Mouse (Mus musculus) cerebellum, adult 2 months (tissue): ENCODE measurements at regions not wholly inside any gene's neighbourhood (a gene's known extent, or its start where the extent isn't known, plus 50 kb on each side); places are given as distances from the start of the nearest gene placed in this dataset.
A peak's percentile ranks its signal among the peaks of the same experiment; 100 is the strongest.

Source experiments
- DNase-seq, 2 experiments: peaks; one replicate each; pipeline ENCODE4 v3.0.0; 2021
- H3K27ac ChIP-seq: fragments of 200-500 bp; 2 replicates; pipeline ENCODE4 v1.5.1; 2012; ENCODE audit warnings: low read length, control low read depth, inconsistent platforms; ENCODE audit not compliant: insufficient read depth
- H3K27me3 ChIP-seq: fragments of 200-500 bp; 2 replicates; pipeline ENCODE4 v1.6.1; 2012; ENCODE audit warnings: inconsistent platforms, mild to moderate bottlenecking, low read length, moderate library complexity; ENCODE audit not compliant: control insufficient read depth, insufficient read depth
- H3K4me1 ChIP-seq: fragments of 200-500 bp; 2 replicates; pipeline ENCODE4 v1.6.1; 2011; ENCODE audit warnings: low read length; ENCODE audit not compliant: control insufficient read depth, insufficient read depth
- H3K4me3 ChIP-seq: fragments of 200-500 bp; replicated peaks from 2 replicates; pipeline ENCODE3; 2011; ENCODE audit warnings: mild to moderate bottlenecking, low read depth, low read length, control low read depth; ENCODE audit not compliant: insufficient read depth
- CTCF ChIP-seq: fragments of 200-500 bp; IDR thresholded peaks from 2 replicates; pipeline ENCODE4 v1.5.1; 2011; ENCODE audit warnings: low read depth, mild to moderate bottlenecking, control low read depth, low read length, moderate library complexity, borderline replicate concordance; ENCODE audit not compliant: insufficient read depth
- POLR2A ChIP-seq: fragments of 200-500 bp; IDR thresholded peaks from 2 replicates; pipeline ENCODE4 v1.6.1; 2011; ENCODE audit warnings: low read length, control low read depth, borderline replicate concordance; ENCODE audit not compliant: insufficient read depth
- WGBS: fragments of 180-500 bp; shearing (Covaris S2); methylation state at CpG from one replicate; pipeline ENCODE4 v1.1.7; 2018; 5-methylcytosine and 5-hydroxymethylcytosine counted together

DNA sequence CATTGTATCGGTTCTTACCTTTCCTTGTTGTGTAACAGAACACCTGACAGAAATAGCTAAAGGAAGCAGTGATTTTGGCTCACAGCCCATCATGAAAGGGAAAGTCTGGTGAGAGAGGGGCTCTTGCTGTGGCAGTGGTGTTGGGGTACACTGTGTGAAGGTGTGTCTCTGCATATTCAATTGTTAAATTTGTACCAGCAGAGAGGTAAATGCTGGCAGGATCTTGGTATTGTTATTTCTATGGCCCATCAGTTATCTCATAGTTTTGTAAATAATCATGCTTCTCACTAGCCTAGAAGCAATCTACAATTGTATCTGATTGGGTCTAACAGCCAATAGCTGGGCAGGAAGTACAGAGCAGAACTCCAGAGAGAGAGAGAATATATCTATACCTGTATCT lies 95.7 kb downstream of the Mfap3l start:
- Histone ChIP-seq H3K4me3 (no peak overlapping the region), H3K27ac (no peak overlapping the region), H3K27me3 (no peaks in the 10 kb centered on the region), H3K4me1 (no peaks in the 10 kb centered on the region)
- DNase-seq: no peak
- no peak for TF ChIP-seq CTCF
- no peak for TF ChIP-seq POLR2A
- 95% methylated on average over 1 of the region's 1 CpGs for whole genome bisulfite sequencing

DNA sequence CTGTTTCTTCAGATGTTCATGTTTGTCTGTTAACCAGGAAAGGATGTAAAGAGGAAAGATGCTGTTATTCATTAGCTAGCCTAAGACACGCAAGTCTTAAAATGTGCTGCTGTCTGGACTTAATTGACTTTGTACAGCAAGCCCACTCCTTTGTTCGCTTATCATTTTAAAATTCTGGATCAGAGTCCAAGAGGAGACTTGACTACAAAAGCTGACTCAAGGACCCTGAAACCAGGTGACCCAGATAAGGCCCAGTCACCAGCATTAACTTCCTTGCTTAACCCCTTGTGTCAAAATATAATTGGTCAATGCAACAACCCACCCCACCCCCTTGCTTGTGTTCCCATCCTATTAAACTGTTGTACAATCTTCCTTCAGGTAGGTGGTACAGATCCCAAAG lies 99.9 kb downstream of the Mfap3l start:
- Histone ChIP-seq H3K4me3 (no peak overlapping the region), H3K4me1 (no peaks in the 10 kb centered on the region), H3K27me3 (no peaks in the 10 kb centered on the region), H3K27ac (no peak overlapping the region)
- TF ChIP-seq POLR2A (no peak), CTCF (no peak)
- 92% methylated on average over 2 of the region's 2 CpGs for WGBS
- no peak for DNase-seq

DNA sequence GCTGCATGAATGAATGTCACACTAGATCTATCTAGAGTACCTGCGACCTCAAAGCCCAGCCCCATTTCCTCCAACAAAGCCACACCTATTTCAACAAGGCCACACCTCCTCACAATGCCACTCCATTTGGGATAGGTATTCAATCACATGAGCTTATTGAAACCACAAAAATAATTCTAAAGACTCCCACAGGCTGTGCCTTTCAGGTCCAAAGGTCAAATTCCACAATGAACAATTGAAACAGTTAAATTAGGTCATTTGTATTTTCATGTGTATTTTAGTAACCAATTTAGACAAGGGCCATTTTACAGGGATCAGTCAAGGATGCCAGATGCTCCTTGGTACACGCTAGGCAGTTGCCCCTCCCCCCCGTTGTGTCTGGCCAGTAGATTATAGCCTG lies 103.3 kb downstream of the Mfap3l start:
- Histone ChIP-seq H3K27ac (no peak overlapping the region), H3K27me3 (no peaks in the 10 kb centered on the region), H3K4me1 (no peaks in the 10 kb centered on the region), H3K4me3 (no peak overlapping the region)
- TF ChIP-seq POLR2A: no peak
- no peak for TF ChIP-seq CTCF
- no peak for DNase-seq
- WGBS: 58% methylated on average over 3 of the region's 3 CpGs

DNA sequence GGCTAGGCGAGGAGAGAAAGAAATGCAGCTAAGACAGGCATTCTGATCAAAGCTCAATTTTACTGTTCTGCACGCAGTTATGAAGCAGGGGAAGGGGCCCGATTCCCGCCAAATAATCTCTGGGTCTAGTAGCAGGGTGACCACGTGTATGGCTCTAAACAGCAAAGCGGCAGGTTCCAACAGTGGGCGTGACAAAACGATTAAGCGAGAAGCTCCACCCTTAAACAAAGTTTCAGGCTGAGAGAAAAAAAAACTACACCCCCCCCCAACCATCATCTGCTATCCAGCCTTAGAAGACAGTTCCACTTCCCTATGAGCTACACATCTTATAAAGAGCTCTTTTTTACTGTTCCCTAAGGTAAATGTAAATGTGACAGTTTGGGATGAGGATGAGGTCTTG lies 103.8 kb downstream of the Mfap3l start:
- Histone ChIP-seq H3K4me3 (no peak overlapping the region), H3K27me3 (no peaks in the 10 kb centered on the region), H3K27ac (no peak overlapping the region), H3K4me1 (no peaks in the 10 kb centered on the region)
- WGBS: 52% methylated on average over 9 of the region's 9 CpGs
- no peak for DNase-seq
- no peak for TF ChIP-seq POLR2A
- no peak for TF ChIP-seq CTCF

DNA sequence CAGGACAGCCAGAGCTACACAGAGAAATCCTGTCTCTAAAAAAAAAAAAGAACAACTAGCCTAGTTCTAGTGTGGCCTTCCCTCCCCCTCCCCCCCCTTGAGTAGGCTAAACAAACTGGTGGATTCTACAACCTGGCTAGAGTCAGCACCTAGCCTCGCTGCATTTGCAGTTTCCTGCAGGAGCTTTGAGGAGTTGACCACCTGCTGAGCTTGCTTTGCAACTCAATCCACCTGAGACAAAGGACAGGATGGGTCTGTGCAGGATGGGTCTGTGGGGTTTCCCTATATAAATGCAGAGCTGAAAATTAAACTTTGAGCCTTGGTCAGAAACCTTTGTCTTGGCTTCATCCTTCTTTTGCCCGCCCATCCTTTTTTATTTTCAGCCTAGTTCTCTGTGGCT lies 104.3 kb downstream of the Mfap3l start:
- TF ChIP-seq POLR2A: no peak
- TF ChIP-seq CTCF: no peak
- 44% methylated on average over 2 of the region's 2 CpGs for WGBS

DNA sequence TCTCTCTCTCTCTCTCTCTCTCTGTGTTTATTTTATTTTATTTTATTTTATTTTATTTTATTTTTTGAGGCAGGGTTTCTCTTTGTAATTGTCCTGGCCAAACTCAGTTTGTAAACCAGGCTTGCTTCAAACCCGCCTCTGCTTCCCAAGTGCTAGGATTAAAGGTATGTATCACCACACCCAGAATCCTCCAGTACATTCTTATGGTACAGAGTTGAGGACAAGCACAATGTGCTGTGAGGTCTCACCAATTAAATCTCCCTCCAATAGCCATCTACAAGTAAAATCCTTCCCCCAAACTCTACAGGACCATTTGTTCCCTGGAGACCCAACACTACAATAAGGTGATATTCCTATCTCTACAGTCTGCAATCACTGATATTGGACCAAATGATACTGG lies 105.0 kb downstream of the Mfap3l start:
- WGBS: 90% methylated on average over 1 of the region's 1 CpGs
- no peak overlapping the region for H3K27ac ChIP-seq
- H3K4me1 ChIP-seq: no peaks in the 10 kb centered on the region
- no peak for DNase-seq
- no peaks in the 10 kb centered on the region for H3K27me3 ChIP-seq
- no peak overlapping the region for H3K4me3 ChIP-seq
- TF ChIP-seq POLR2A (no peak), CTCF (no peak)

More for the DNA sequence above, 104.3 kb downstream of the Mfap3l start:
- DNase-seq: no peak
- no peaks in the 10 kb centered on the region for H3K27me3 ChIP-seq
- no peak overlapping the region for H3K27ac ChIP-seq
- H3K4me1 ChIP-seq: no peaks in the 10 kb centered on the region
- H3K4me3 ChIP-seq: no peak overlapping the region

DNA sequence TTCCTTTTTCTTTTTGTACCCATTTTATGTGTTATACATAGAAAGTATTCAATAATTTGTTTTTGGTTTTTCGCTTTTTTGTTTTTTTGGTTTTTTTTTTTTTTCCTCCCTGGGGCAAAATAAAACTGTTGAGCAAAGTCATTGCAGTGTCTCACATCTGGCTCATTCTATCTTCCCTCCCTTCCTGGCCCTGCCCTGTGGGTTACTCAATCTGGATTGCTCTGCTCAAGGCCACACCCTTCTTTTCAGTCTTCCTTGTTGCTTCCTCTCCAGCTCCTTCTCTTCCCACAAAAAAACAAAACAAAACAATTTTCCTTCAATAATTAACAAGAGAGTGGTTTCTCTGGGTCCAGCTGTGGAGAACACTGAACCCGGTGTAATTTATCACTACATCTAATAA lies 113.2 kb downstream of the Mfap3l start:
- WGBS: 90% methylated on average over 2 of the region's 2 CpGs
- Histone ChIP-seq H3K27ac (no peak overlapping the region), H3K27me3 (no peaks in the 10 kb centered on the region), H3K4me1 (no peaks in the 10 kb centered on the region), H3K4me3 (no peak overlapping the region)
- no peak for TF ChIP-seq POLR2A
- no peak for TF ChIP-seq CTCF
- DNase-seq: no peak

DNA sequence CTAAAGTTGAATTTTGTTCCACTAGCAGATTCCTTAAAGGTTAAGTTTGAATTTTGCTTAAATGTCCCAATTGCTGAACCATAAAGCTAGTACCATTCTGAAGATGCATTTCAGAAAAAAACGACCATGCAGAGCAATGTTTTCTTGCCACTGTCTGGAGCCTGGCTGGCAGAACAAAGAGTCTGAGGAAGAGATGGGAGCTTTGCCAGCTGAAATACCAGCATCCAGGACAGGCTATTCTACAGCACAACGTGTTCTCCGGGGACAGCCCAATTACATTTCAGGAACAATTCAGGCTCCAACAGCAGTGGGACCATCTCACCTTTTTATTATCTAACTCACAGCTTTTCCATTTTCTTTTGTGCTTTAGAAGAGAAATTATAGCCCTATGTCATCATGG lies 113.9 kb downstream of the Mfap3l start:
- Histone ChIP-seq H3K27ac (no peak overlapping the region), H3K27me3 (no peaks in the 10 kb centered on the region), H3K4me1 (no peaks in the 10 kb centered on the region), H3K4me3 (no peak overlapping the region)
- peak in 1 of 2 experiments; percentile 5 for DNase-seq
- 7% methylated on average over 3 of the region's 3 CpGs for WGBS
- TF ChIP-seq POLR2A: no peak
- TF ChIP-seq CTCF: no peak
